Mouse (Mus musculus): ENCODE data around the gene Sult2b1.

- TF ChIP-seq CTCF (IDR thresholded peaks at IDR 0.05; ENCODE audit: low read depth) (no peak), EP300 (IDR thresholded peaks at IDR 0.05; ENCODE audit: low read depth) (no peak)
These were observed 77.7 kb downstream of the Sult2b1 start for GRCm38 (mm10) chr7:45706721-45707241.

Measured in heart, postnatal 0 days (tissue).